Mouse (Mus musculus) liver, postnatal 0 days (tissue): ENCODE data around the gene Zfp212. TPM values are rescaled to one million over a fixed set of nuclear protein-coding genes. Genes with fewer than 3 reads are reported as not detected.

Source experiments
- ATAC-seq: fragments of 200-750 bp; cut with Nextera tagmentation; 2 replicates; pipeline ENCODE4 v1.8.0; 2017; ENCODE audit warnings: mild to moderate bottlenecking, moderate library complexity
- DNase-seq: peaks from one replicate; pipeline ENCODE4 v3.0.0-alpha.2; 2016
- H3K27ac ChIP-seq: fragments of 300-500 bp; sonication (generic); 2 replicates; pipeline ENCODE4 v1.5.1; 2014; ENCODE audit warnings: antibody characterized with exemption, moderate library complexity, mild to moderate bottlenecking, low read depth
- H3K27me3 ChIP-seq: fragments of 300-500 bp; sonication (generic); 2 replicates; pipeline ENCODE4 v1.6.1; 2014; ENCODE audit warnings: low read length, control low read depth, mixed read lengths; ENCODE audit not compliant: insufficient read depth
- H3K36me3 ChIP-seq: fragments of 300-500 bp; sonication (generic); replicated peaks from 2 replicates; pipeline ENCODE4 v1.6.1; 2014; ENCODE audit warnings: mild to moderate bottlenecking, control low read depth, low read length, moderate library complexity, mixed read lengths; ENCODE audit not compliant: insufficient read depth
- H3K4me1 ChIP-seq: fragments of 300-500 bp; sonication (generic); 2 replicates; pipeline ENCODE4 v1.6.1; 2014; ENCODE audit warnings: antibody characterized with exemption, mild to moderate bottlenecking, control low read depth; ENCODE audit not compliant: insufficient read depth
- H3K4me2 ChIP-seq: fragments of 300-500 bp; sonication (generic); 2 replicates; pipeline ENCODE4 v1.6.1; 2014; ENCODE audit warnings: low read depth, mild to moderate bottlenecking, low read length, moderate library complexity, mixed read lengths
- H3K4me3 ChIP-seq: fragments of 300-500 bp; sonication (generic); 2 replicates; pipeline ENCODE4 v1.5.1; 2014; ENCODE audit warnings: low read depth, low read length
- H3K9ac ChIP-seq: fragments of 300-500 bp; sonication (generic); replicated peaks from 2 replicates; pipeline ENCODE4 v1.6.1; 2014; ENCODE audit warnings: mild to moderate bottlenecking, moderate library complexity
- H3K9me3 ChIP-seq: fragments of 300-500 bp; sonication (generic); 2 replicates; pipeline ENCODE4 v1.6.1; 2016; ENCODE audit warnings: mild to moderate bottlenecking, control low read depth, low read length, mixed read lengths
- CTCF ChIP-seq: sonication (generic); IDR thresholded peaks from 2 replicates; pipeline ENCODE4 v1.5.1; 2016; ENCODE audit warnings: antibody characterized with exemption, low read depth
- EP300 ChIP-seq: IDR thresholded peaks from 2 replicates; pipeline ENCODE4 v1.6.1; 2016; ENCODE audit warnings: antibody characterized with exemption, low read depth, mild to moderate bottlenecking
- WGBS: fragments of 180-500 bp; shearing (Covaris S2); extraction: QIAGEN DNeasy Blood & Tissue Kit; methylation state at CpG from one replicate; pipeline ENCODE4 v1.1.7; 2014; ENCODE audit not compliant: insufficient replicate concordance; 5-methylcytosine and 5-hydroxymethylcytosine counted together
- polyA plus RNA-seq: library from polyadenylated mRNA; unstranded; fragments of >200 nt; fragmentation: Nextera tagmentation; extraction: Ambion mirVana; gene quantifications from 2 replicates; pipeline ENCODE4 v1.2.1, GENCODE M21; 2015

Gene Zfp212
- polyA plus RNA-seq, 1 experiment from 2014 or later: 5.1 TPM

DNA sequence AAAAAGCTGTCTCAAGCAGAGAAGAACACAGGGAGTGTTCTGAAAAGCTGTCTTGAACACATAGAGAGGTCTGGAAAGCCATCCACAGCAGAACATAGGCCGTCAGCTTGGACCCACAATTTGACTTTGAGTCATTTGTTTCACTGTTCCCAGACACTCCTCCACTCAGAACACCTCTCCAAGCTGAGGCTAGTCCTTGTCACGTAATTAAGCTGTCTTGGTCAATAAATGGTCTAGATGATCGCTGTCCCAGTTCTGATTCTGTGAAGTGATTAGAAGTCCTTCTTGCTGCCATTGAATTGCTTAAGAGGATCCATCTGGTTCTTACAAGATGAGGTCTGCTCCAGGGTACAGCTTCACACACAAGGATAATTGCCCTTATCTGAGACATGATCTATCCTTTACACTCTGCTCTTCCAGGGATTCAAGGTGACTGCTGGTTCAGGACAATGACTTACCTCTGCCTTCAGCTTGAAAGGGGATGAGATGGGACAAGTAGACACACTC is 1.5 kb upstream of the Zfp212 start:
- no peaks in the 10 kb centered on the region for H3K27me3 ChIP-seq
- peaks cover 17% of the 10 kb centered on the region for H3K4me1 ChIP-seq
- no peaks in the 10 kb centered on the region for H3K9me3 ChIP-seq
- no peak overlapping the region for H3K9ac ChIP-seq
- DNase-seq: no peak
- no peak overlapping the region for H3K27ac ChIP-seq
- H3K36me3 ChIP-seq: peaks cover 4% of the 10 kb centered on the region; the same call in 1 of the 2 replicates
- H3K4me2 ChIP-seq: no peak overlapping the region
- TF ChIP-seq EP300 (no peak), CTCF (no peak)
- WGBS: 76% methylated on average over 3 of the region's 3 CpGs
- ATAC-seq: no peak
- no peak overlapping the region for H3K4me3 ChIP-seq

DNA sequence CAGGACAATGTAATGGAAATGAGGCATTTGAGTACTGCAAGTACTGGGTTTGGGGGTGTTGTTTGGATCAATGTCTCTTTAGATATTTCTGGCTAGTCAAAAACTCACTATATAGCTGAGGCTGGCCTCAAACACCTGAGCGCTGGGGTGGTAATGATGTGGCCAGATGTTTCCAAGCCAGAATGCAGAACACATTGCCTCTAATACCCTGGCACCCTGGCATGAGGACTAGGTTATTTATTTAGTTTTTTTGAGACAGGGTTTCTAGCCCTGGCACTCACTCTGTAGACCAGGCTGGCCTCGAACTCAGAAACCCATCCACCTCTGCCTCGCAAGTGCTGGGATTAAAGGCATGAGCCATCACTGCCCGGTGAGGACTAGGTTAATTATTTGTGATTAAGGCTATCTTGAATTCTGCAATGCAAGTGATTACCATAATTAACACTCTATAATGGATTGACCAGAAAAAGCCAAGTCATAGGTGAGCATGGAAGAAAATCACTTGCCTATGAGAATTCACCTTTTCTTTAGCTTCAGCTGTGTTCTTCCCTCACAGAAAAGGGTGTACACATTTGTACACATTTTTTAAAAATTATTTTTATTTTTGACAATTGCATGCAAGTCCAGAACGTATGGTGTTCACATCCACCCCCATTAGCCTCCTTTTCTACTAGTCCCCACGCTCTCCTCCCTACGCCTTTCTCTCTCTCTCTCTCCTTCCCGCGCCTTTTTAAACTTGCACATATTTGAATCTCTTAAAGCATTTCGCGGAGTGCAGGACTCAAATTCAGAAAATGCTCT is 430 bp upstream of the Zfp212 start:
- Histone ChIP-seq H3K9me3 (no peaks in the 10 kb centered on the region), H3K4me3 (peak overlapping the region; percentile 88), H3K27me3 (no peaks in the 10 kb centered on the region), H3K36me3 (peaks cover 4% of the 10 kb centered on the region; the same call in 1 of the 2 replicates), H3K9ac (peak overlapping the region; percentile 86), H3K27ac (peak overlapping the region; percentile 99), H3K4me1 (peaks cover 17% of the 10 kb centered on the region), H3K4me2 (peak overlapping the region; percentile 81)
- no peak for DNase-seq
- WGBS: 30% methylated on average over 11 of the region's 11 CpGs
- TF ChIP-seq EP300 (no peak), CTCF (no peak)
- peak; percentile 11 for ATAC-seq

DNA sequence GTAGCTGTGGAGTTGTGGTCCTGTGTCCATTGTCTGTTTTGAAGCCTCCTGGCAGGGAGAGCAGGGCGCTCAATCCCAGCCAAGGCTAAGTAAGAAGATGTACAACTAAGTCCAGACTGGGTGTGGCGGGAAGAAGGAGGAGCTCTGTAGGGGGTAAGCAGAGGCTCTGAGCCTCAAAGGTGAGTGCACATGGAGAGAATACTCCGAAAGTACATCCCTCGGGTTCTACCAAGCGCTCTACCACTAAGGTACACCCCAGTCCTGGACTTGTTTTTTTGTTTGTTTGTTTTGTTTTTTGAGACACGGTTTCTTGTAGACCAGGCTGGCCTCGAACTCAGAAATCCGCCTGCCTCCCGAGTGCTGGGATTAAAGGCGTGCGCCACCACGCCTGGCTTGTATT is 22.2 kb downstream of the Zfp212 start:
- WGBS: 48% methylated on average over 12 of the region's 12 CpGs
- TF ChIP-seq CTCF: no peak
- no peaks in the 10 kb centered on the region for H3K9me3 ChIP-seq
- H3K27ac ChIP-seq: no peak overlapping the region
- H3K27me3 ChIP-seq: no peaks in the 10 kb centered on the region
- H3K4me1 ChIP-seq: peaks cover 15% of the 10 kb centered on the region
- H3K36me3 ChIP-seq: peaks cover 4% of the 10 kb centered on the region
- DNase-seq (no peak), ATAC-seq (peak; percentile 18; the same call in 1 of the 2 replicates)
- peak overlapping the region; percentile 52 for H3K4me3 ChIP-seq
- H3K9ac ChIP-seq: peak overlapping the region; percentile 69
- peak overlapping the region; percentile 85 for H3K4me2 ChIP-seq

DNA sequence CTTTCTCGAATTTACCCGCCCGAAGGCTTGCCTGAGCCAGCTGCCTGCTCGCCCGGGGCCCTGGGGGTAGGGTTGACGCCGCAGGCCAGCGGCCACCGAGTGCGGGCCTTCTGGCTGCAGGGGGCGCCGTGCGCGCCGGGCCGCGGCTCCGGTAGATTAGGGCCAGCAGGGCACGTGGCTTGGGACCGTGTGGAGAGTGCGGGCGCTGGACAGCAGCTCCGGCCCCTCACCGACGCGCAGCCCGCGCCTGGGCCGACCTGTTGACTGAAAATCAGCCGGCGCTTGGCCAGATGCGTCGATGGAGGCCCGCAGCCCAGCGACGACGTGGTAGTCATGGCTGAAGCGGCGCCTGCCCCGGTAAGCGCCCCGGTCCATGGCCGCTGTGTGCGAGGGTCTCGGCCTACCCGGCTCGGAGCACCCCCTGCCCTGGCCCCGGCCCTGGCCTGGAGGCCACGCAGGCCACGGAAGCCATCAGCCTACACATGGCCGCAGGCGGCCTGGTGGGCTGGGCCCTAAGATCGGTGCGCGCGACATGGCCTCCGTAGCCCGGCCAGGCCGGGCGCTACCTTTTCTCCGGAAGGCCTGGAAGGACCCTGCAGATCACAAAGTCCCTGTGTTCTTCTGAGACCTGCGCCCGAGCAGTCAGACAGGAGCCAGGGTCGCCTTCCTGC is 22.9 kb downstream of the Zfp212 start:
- H3K9me3 ChIP-seq: no peaks in the 10 kb centered on the region
- peak overlapping the region; percentile 52 for H3K4me3 ChIP-seq
- 16% methylated on average over 48 of the region's 64 CpGs for WGBS
- H3K4me2 ChIP-seq: peak overlapping the region; percentile 85
- peak; percentile 92 for ATAC-seq
- H3K4me1 ChIP-seq: peaks cover 15% of the 10 kb centered on the region
- no peaks in the 10 kb centered on the region for H3K27me3 ChIP-seq
- peaks cover 4% of the 10 kb centered on the region for H3K36me3 ChIP-seq
- peak overlapping the region; percentile 69 for H3K9ac ChIP-seq
- H3K27ac ChIP-seq: 0 out of 2 replicates have a peak overlapping the region, but pooled peaks have one; percentile 26
- DNase-seq: peak; percentile 82
- TF ChIP-seq CTCF (peak; percentile 67), EP300 (no peak)

DNA sequence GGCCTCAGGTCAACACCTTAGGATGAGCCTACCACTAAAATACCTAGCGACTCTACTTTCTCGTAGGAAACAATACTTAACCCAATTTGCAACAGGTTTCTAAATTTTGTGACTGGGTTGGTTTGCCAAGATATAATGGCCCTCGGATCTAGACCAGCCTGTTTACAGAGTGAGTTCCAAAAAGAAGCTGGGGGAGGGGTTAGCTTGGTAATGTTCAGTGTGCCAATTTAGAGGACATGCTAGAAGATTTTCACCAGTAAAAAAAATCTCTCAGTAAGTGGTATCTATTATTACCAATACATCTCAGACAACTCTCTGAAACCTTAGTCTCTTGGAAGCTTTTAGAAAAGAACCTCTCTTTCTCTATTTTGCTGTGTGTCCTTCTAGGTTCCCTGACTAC is 23.4 kb downstream of the Zfp212 start:
- H3K36me3 ChIP-seq: peaks cover 4% of the 10 kb centered on the region
- H3K9me3 ChIP-seq: no peaks in the 10 kb centered on the region
- H3K4me3 ChIP-seq: peak overlapping the region; percentile 52
- H3K4me1 ChIP-seq: peaks cover 15% of the 10 kb centered on the region
- H3K27ac ChIP-seq: 0 out of 2 replicates have a peak overlapping the region, but pooled peaks have one; percentile 26
- WGBS: 55% methylated on average over 3 of the region's 3 CpGs
- ATAC-seq: no peak; the same call in 1 of the 2 replicates
- TF ChIP-seq CTCF (no peak), EP300 (no peak)
- H3K27me3 ChIP-seq: no peaks in the 10 kb centered on the region
- peak overlapping the region; percentile 69 for H3K9ac ChIP-seq
- peak overlapping the region; percentile 85 for H3K4me2 ChIP-seq
- no peak for DNase-seq

DNA sequence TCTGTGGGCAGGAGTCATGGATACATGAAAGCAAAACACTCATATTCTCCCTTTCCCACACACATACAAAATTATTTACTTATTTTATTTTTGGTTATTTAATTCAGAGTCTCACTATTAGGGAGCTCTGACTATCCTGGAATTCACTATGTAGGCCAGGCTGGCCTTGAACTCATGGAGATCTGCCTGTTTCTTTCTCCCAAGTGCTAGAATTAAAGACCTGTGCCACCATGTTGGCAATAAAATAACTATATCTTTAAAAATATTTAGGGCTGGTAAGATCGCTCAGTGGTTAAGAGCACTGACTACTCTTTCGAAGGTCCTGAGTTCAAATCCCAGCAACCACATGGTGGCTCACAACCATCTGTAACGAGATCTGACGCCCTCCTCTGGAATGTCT is 27.1 kb downstream of the Zfp212 start:
- ATAC-seq (no peak), DNase-seq (no peak)
- TF ChIP-seq CTCF (no peak), EP300 (no peak)
- H3K9me3 ChIP-seq: no peaks in the 10 kb centered on the region
- no peaks in the 10 kb centered on the region for H3K27me3 ChIP-seq
- H3K4me1 ChIP-seq: peaks cover 13% of the 10 kb centered on the region
- H3K4me2 ChIP-seq: no peak overlapping the region
- 86% methylated on average over 4 of the region's 4 CpGs for WGBS
- H3K4me3 ChIP-seq: no peak overlapping the region
- H3K36me3 ChIP-seq: peaks cover 4% of the 10 kb centered on the region
- H3K9ac ChIP-seq: no peak overlapping the region
- no peak overlapping the region for H3K27ac ChIP-seq
